ENCODE assay signal across 8 mouse cellular contexts in genomic region chr16:32165281-32165821, GRCm38 (mm10). TPM values are rescaled to one million over a fixed set of nuclear protein-coding genes. Genes with fewer than 3 reads are reported as not detected.
DNase-seq lines count a peak whose midpoint lies in the region; ATAC-seq and TF ChIP-seq lines count a peak whose summit lies in the region.

Nrros (minus strand) TSS chr16:32165594.

- H3K4me2 ChIP-seq in intestine, postnatal 0 days (replicated peaks; ENCODE audit: low read depth) = peak within 1 kb of the TSS; percentile 63
- peak within 1 kb of the TSS; percentile 87 for H3K4me2 ChIP-seq in liver, embryonic 11.5 days
- H3K4me2 ChIP-seq in stomach, embryonic 15.5 days = peak within 1 kb of the TSS; percentile 66

- H3K9ac ChIP-seq in intestine, postnatal 0 days (ENCODE audit: low read depth, low read length) = no peak within 1 kb of the TSS; the same call in 1 of the 2 replicates
- peak within 1 kb of the TSS; percentile 87 for H3K9ac ChIP-seq in liver, embryonic 11.5 days (ENCODE audit: low read depth, low read length)
- no peak within 1 kb of the TSS; the same call in 1 of the 2 replicates for H3K9ac ChIP-seq in stomach, embryonic 15.5 days

- peak within 1 kb of the TSS; percentile 54; the same call in 1 of the 2 replicates for H3K27ac ChIP-seq in intestine, postnatal 0 days (ENCODE audit: low read depth, low read length)
- H3K27ac ChIP-seq in liver, embryonic 11.5 days (ENCODE audit: low read depth, low read length) = peak within 1 kb of the TSS; percentile 74; the same call in 1 of the 2 replicates
- peak within 1 kb of the TSS; percentile 44; the same call in 1 of the 2 replicates for H3K27ac ChIP-seq in stomach, embryonic 15.5 days

- DNase-seq in ovary, adult 18-20 months (ENCODE audit: low spot score) = peak; percentile 23
- no peak for DNase-seq in ovary, postnatal 14 days (ENCODE audit: low spot score)
- DNase-seq in heart, adult 11 months = peak; percentile 99
- peak; percentile 69 for DNase-seq in liver, embryonic 11.5 days (ENCODE audit: low spot score)
- peak; percentile 52 to 78 for DNase-seq in monocyte, adult 2 months (ENCODE audit: low read depth in 1 of 2, low spot score in 2 of 2)

- no peaks in the 10 kb centered on the region for H3K4me1 ChIP-seq in intestine, postnatal 0 days (replicated peaks; ENCODE audit: control insufficient read depth, insufficient read depth, low read length)
- H3K4me1 ChIP-seq in liver, embryonic 11.5 days (replicated peaks; ENCODE audit: control insufficient read depth, insufficient read depth, low read length) = peaks cover 12% of the 10 kb centered on the region
- H3K4me1 ChIP-seq in stomach, embryonic 15.5 days = no peaks in the 10 kb centered on the region; the same call in 1 of the 2 replicates

- 3% methylated on average over 25 of the region's 25 CpGs for WGBS in intestine, postnatal 0 days
- WGBS in liver, embryonic 11.5 days = 3% methylated on average over 25 of the region's 25 CpGs
- WGBS in stomach, embryonic 15.5 days = 1% methylated on average over 25 of the region's 25 CpGs

- no peaks in the 10 kb centered on the region for H3K27me3 ChIP-seq in intestine, postnatal 0 days (replicated peaks; ENCODE audit: control insufficient read depth, insufficient read depth, low read length)
- no peaks in the 10 kb centered on the region for H3K27me3 ChIP-seq in liver, embryonic 11.5 days (replicated peaks; ENCODE audit: control insufficient read depth, insufficient read depth, low read length)
- H3K27me3 ChIP-seq in stomach, embryonic 15.5 days (replicated peaks) = 0 out of 2 replicates have a peak, but pooled peaks cover 3% of the 10 kb centered on the region

- peak within 1 kb of the TSS; percentile 32 for H3K4me3 ChIP-seq in intestine, postnatal 0 days (ENCODE audit: low read depth, low read length)
- H3K4me3 ChIP-seq in liver, embryonic 11.5 days (ENCODE audit: low read depth, low read length) = peak within 1 kb of the TSS; percentile 67
- peak within 1 kb of the TSS; percentile 40 for H3K4me3 ChIP-seq in stomach, embryonic 15.5 days (replicated peaks)

- no peaks in the 10 kb centered on the region for H3K9me3 ChIP-seq in intestine, postnatal 0 days (ENCODE audit: control insufficient read depth)
- no peaks in the 10 kb centered on the region for H3K9me3 ChIP-seq in liver, embryonic 11.5 days (ENCODE audit: control insufficient read depth, low read length)
- H3K9me3 ChIP-seq in stomach, embryonic 15.5 days = no peaks in the 10 kb centered on the region

- no peak for TF ChIP-seq CTCF in intestine, postnatal 0 days (IDR thresholded peaks at IDR 0.05; ENCODE audit: low read depth)

- peak; percentile 78 for ATAC-seq in common myeloid progenitor, adult 5-6 weeks (replicated peaks; ENCODE audit: low read depth, poor library complexity, severe bottlenecking)
- ATAC-seq in intestine, postnatal 0 days = no peak
- peak; percentile 83 for ATAC-seq in liver, embryonic 11.5 days (replicated peaks; ENCODE audit: low FRiP score)
- ATAC-seq in stomach, embryonic 15.5 days (ENCODE audit: insufficient read depth, low FRiP score, low read depth) = peak; percentile 60; the same call in 1 of the 2 replicates

- no peaks in the 10 kb centered on the region for H3K36me3 ChIP-seq in intestine, postnatal 0 days (ENCODE audit: control insufficient read depth, insufficient read depth)
- no peaks in the 10 kb centered on the region for H3K36me3 ChIP-seq in liver, embryonic 11.5 days (ENCODE audit: control insufficient read depth, insufficient read depth, low read length)
- no peaks in the 10 kb centered on the region for H3K36me3 ChIP-seq in stomach, embryonic 15.5 days

RNA-seq across cellular contexts. Expression of gene Nrros, which starts in this region (rescaled TPM):
- 84.7 and 98.7 TPM in 2 replicates for total RNA-seq in common myeloid progenitor, adult 5-6 weeks (2017)
- polyA plus RNA-seq in intestine, postnatal 0 days (2015; fragmentation: Nextera tagmentation; extraction: Ambion mirVana) = 4.7 and 4.8 TPM in 2 replicates
- polyA plus RNA-seq in liver, embryonic 11.5 days (2014; fragmentation: Nextera tagmentation; extraction: Ambion mirVana) = 34.4 and 35.4 TPM in 2 replicates
- 16.3 and 19.5 TPM in 2 replicates for polyA plus RNA-seq in stomach, embryonic 15.5 days (2015; fragmentation: Nextera tagmentation; extraction: Ambion mirVana)
